Mouse (Mus musculus) cerebellum, adult 11 months (tissue): Measurements from ENCODE around the gene Dtx3l.
"Not testable (repeated sequence)": the region's sequence is repeated elsewhere in the genome, so short reads cannot be mapped to it uniquely, and the experiment has no call there.

Source experiments
- DNase-seq: peaks from one replicate; pipeline ENCODE4 v3.0.0; 2022

The Dtx3l gene

GRCm38 (mm10) chr16:35923546-35924198 is 15.3 kb downstream of the Dtx3l start:
- DNase-seq = no peak

GRCm38 (mm10) chr16:35922301-35922895 is 16.6 kb downstream of the Dtx3l start:
- DNase-seq = no peak

- DNase-seq = no peak
Measured at GRCm38 (mm10) chr16:35921676-35922235, 17.2 kb downstream of the Dtx3l start.

- no peak for DNase-seq
Measured at GRCm38 (mm10) chr16:35918721-35919543, 20.0 kb downstream of the Dtx3l start.

GRCm38 (mm10) chr16:35914301-35914700 is 24.6 kb downstream of the Dtx3l start:
- no peak for DNase-seq

GRCm38 (mm10) chr16:35913526-35913925 is 25.4 kb downstream of the Dtx3l start:
- no peak for DNase-seq

- DNase-seq = no peak
Measured at GRCm38 (mm10) chr16:35911449-35911848, 27.5 kb downstream of the Dtx3l start.

GRCm38 (mm10) chr16:35907432-35908201 is 31.3 kb downstream of the Dtx3l start:
- DNase-seq = no peak

- DNase-seq = no peak
Measured at GRCm38 (mm10) chr16:35906887-35907286, 32.1 kb downstream of the Dtx3l start.

GRCm38 (mm10) chr16:35905819-35906485 is 33.0 kb downstream of the Dtx3l start:
- no peak for DNase-seq

- no peak for DNase-seq
Measured at GRCm38 (mm10) chr16:35905355-35905754, 33.6 kb downstream of the Dtx3l start.

- DNase-seq = no peak
Measured at GRCm38 (mm10) chr16:35904121-35904736, 34.7 kb downstream of the Dtx3l start.

GRCm38 (mm10) chr16:35903014-35903640 is 35.8 kb downstream of the Dtx3l start:
- DNase-seq = no peak

GRCm38 (mm10) chr16:35900541-35900940 is 38.4 kb downstream of the Dtx3l start:
- no peak for DNase-seq

GRCm38 (mm10) chr16:35894997-35895396 is 44.0 kb downstream of the Dtx3l start:
- no peak for DNase-seq

- not testable (repeated sequence) for DNase-seq
Measured at GRCm38 (mm10) chr16:35891603-35892002, 47.3 kb downstream of the Dtx3l start.

GRCm38 (mm10) chr16:35890645-35891044 is 48.3 kb downstream of the Dtx3l start:
- DNase-seq = no peak

GRCm38 (mm10) chr16:35888910-35889309 is 50.0 kb downstream of the Dtx3l start:
- DNase-seq = no peak

- DNase-seq = no peak
Measured at GRCm38 (mm10) chr16:35888174-35888573, 50.8 kb downstream of the Dtx3l start.
